Mouse (Mus musculus) heart, embryonic 15.5 days (tissue): ENCODE data around the gene Glod5. TPM values are rescaled to one million over a fixed set of nuclear protein-coding genes. Genes with fewer than 3 reads are reported as not detected.

Experiments
- ATAC-seq: fragments of 200-750 bp; cut with Nextera tagmentation; replicated peaks from 2 replicates; pipeline ENCODE4 v1.8.0; 2017; ENCODE audit warnings: low read depth, moderate TSS enrichment; ENCODE audit not compliant: insufficient number of reproducible peaks, insufficient read depth, low FRiP score
- H3K27ac ChIP-seq: fragments of 300-500 bp; sonication (generic); 2 replicates; pipeline ENCODE4 v1.5.1; 2015; ENCODE audit warnings: mild to moderate bottlenecking, inconsistent platforms
- H3K27me3 ChIP-seq: fragments of 300-500 bp; sonication (generic); 2 replicates; pipeline ENCODE4 v1.6.1; 2015; ENCODE audit warnings: inconsistent platforms
- H3K36me3 ChIP-seq: fragments of 300-500 bp; sonication (generic); 2 replicates; pipeline ENCODE4 v1.6.1; 2015; ENCODE audit warnings: mild to moderate bottlenecking, inconsistent platforms
- H3K4me1 ChIP-seq: fragments of 300-500 bp; sonication (generic); replicated peaks from 2 replicates; pipeline ENCODE4 v1.6.1; 2015; ENCODE audit warnings: inconsistent platforms
- H3K4me2 ChIP-seq: fragments of 300-500 bp; sonication (generic); 2 replicates; pipeline ENCODE4 v1.6.1; 2015; ENCODE audit warnings: inconsistent platforms, mild to moderate bottlenecking, moderate library complexity
- H3K4me3 ChIP-seq: fragments of 300-500 bp; sonication (generic); 2 replicates; pipeline ENCODE4 v1.5.1; 2015; ENCODE audit warnings: mild to moderate bottlenecking, inconsistent platforms
- H3K9ac ChIP-seq: fragments of 300-500 bp; sonication (generic); 2 replicates; pipeline ENCODE4 v1.6.1; 2015; ENCODE audit warnings: mild to moderate bottlenecking, inconsistent platforms
- H3K9me3 ChIP-seq: fragments of 300-500 bp; sonication (generic); replicated peaks from 2 replicates; pipeline ENCODE4 v1.6.1; 2016; ENCODE audit warnings: inconsistent platforms
- WGBS: fragments of 180-500 bp; shearing (Covaris S2); methylation state at CpG from one replicate; pipeline ENCODE4 v1.1.7; 2015; ENCODE audit warnings: mixed read lengths; 5-methylcytosine and 5-hydroxymethylcytosine counted together
- polyA plus RNA-seq: library from polyadenylated mRNA; unstranded; fragments of >200 nt; fragmentation: Nextera tagmentation; extraction: Ambion mirVana; gene quantifications from 2 replicates; pipeline ENCODE4 v1.2.1, GENCODE M21; 2015

The Glod5 gene
- polyA plus RNA-seq, 1 experiment from 2014 or later: 0.19 TPM

DNA sequence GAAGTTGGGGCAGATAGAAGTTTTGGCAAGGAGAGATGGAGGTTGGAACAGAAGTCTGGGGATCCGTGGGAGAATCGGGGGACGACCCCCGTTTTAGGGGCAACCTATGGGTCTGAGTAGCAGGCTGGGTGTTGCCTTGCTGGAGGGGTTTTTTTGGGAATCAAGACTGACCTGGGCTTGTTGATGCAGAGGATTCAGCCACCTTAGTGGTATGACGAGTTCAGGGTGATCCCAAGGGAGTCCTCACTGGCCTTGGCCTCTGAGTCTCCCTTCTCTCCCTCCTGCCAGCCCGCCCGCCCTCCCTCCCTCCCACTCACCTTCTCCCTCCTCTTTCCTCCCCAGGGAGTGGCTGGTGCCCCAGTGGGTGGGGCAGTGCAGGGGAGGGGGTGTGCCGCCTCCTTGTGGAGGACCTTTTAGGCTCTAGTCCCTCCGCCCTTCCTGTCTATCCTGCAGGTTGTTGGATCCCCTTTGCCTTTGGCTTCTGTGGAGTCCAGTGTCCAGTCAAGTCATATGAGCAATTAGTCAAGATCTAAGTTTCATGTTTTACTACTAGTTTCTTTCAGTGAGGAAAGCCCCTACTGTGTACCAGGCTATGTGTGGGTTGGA, 50.6 kb downstream of the Glod5 start:
- no peak overlapping the region for H3K9ac ChIP-seq
- H3K9me3 ChIP-seq: no peaks in the 10 kb centered on the region
- no peak for ATAC-seq
- H3K4me3 ChIP-seq: no peak overlapping the region
- H3K36me3 ChIP-seq: no peaks in the 10 kb centered on the region
- H3K4me2 ChIP-seq: no peak overlapping the region
- H3K27me3 ChIP-seq: no peaks in the 10 kb centered on the region
- WGBS: 61% methylated on average over 8 of the region's 9 CpGs
- no peak overlapping the region for H3K27ac ChIP-seq
- H3K4me1 ChIP-seq: no peaks in the 10 kb centered on the region

DNA sequence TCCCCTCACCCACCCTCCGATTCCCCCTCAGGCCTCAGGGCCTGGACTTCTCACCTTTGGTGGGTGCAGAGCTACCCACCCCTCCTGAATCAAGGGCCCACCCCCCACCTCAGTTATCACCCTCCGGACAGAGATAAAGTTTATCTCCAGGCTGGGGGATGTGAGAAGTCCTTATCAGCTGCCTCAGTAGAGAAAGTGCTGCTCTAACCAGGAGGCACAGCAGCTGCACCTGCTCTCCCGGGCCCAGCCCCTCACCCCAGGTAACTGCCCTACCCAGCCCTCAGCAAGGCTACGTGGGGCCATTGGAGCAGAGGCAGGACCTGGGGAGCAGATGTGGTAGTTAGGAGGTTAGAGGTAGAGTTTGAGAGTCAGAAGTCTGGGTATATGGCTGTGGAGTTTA, 52.1 kb downstream of the Glod5 start:
- Histone ChIP-seq H3K9ac (no peak overlapping the region), H3K4me3 (no peak overlapping the region), H3K27ac (no peak overlapping the region), H3K36me3 (no peaks in the 10 kb centered on the region), H3K4me2 (no peak overlapping the region), H3K27me3 (no peaks in the 10 kb centered on the region), H3K9me3 (no peaks in the 10 kb centered on the region), H3K4me1 (no peaks in the 10 kb centered on the region)
- no peak for ATAC-seq
- WGBS: 30% methylated on average over 4 of the region's 4 CpGs

DNA sequence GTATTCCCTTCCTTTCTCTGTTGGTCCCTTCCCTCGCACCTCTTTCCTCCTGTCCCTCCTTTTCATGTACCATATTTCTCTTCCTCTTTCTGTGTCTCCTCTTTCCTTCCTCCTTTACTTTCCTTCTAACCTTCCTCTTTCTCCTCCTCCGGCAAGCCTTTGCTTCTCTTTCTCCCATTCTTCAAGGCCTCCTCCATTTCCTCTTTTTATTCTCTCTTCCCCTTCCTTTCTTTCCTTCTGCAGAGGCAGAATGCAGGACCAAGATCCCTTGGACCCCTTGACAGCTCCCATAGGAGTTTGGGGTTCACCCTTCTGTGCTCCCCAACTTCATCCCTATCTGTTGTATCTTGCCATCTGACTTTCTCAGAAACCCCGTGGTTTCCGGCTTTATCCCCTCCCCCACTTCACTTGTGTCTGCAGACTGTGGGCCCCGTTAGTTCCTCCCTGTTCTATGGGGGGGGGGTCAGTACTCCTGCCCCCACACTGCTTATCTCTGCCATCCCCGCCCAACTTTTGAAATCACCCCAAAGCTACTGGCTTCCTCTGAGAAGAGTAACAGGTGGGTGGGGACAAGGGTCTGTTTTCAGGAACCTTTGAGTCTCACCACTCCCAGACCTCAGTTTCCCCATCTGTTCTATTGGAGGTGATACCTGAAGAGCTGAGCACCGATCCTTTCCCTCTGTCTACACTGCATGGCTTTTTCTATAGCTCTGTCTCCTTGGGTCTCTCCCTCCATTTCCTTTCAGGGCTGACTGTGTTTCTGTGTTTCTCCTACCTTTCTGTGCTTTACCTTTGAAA, 54.3 kb downstream of the Glod5 start:
- Histone ChIP-seq H3K4me1 (no peaks in the 10 kb centered on the region), H3K9ac (no peak overlapping the region), H3K27ac (no peak overlapping the region), H3K9me3 (no peaks in the 10 kb centered on the region), H3K27me3 (no peaks in the 10 kb centered on the region), H3K36me3 (no peaks in the 10 kb centered on the region), H3K4me2 (no peak overlapping the region), H3K4me3 (no peak overlapping the region)
- WGBS: 59% methylated on average over 7 of the region's 7 CpGs
- no peak for ATAC-seq

DNA sequence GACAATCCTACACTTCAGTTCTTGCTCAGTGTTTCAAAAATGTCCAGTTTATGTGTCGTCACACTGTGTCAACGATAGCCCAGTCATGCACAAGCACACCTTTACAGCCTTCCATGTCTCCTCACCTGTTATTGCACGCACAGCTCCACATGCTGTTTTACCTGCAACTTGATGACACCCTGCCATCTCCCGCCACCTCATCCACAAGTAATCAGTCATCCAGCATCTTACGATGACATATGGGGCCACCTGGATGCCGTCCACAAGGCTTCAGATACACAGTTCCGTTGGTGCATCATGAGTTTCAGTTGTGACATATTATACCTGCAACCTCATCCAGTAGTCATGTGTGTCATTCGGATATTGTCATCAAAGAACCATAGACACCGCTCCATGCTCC, 59.4 kb downstream of the Glod5 start:
- Histone ChIP-seq H3K4me1 (no peaks in the 10 kb centered on the region), H3K4me3 (no peak overlapping the region), H3K36me3 (no peaks in the 10 kb centered on the region), H3K9ac (no peak overlapping the region), H3K4me2 (no peak overlapping the region), H3K27me3 (no peaks in the 10 kb centered on the region), H3K27ac (no peak overlapping the region), H3K9me3 (no peaks in the 10 kb centered on the region)
- no peak for ATAC-seq
- 87% methylated on average over 9 of the region's 9 CpGs for WGBS

Other genes with a start within 250 kb of the Glod5 start
- 25.9 and 31.1 TPM in 2 replicates for gene Gripap1, start 228.7 kb downstream of the Glod5 start, polyA plus RNA-seq
- 0.69 and 1.0 TPM in 2 replicates for gene Kcnd1, start 196.2 kb downstream of the Glod5 start, polyA plus RNA-seq
- 24.7 and 31.7 TPM in 2 replicates for gene Otud5, start 177.1 kb downstream of the Glod5 start, polyA plus RNA-seq
- 4.5 and 6.3 TPM in 2 replicates for gene Pim2, start 140.2 kb downstream of the Glod5 start, polyA plus RNA-seq
- 22.3 and 32.0 TPM in 2 replicates for gene Slc35a2, start 134.5 kb downstream of the Glod5 start, polyA plus RNA-seq
- gene Pqbp1, start 119.2 kb downstream of the Glod5 start, polyA plus RNA-seq: 72.8 and 77.9 TPM in 2 replicates
- gene Timm17b, start 119.1 kb downstream of the Glod5 start, polyA plus RNA-seq: 102 and 124 TPM in 2 replicates
- gene Gm10491, start 110.7 kb downstream of the Glod5 start, polyA plus RNA-seq: not detected in 2 replicates
- gene Gm10490, start 109.0 kb downstream of the Glod5 start, polyA plus RNA-seq: not detected in 2 replicates
- gene Pcsk1n, start 98.7 kb downstream of the Glod5 start, polyA plus RNA-seq: 0.39 and 3.3 TPM in 2 replicates
- gene Eras, start 89.9 kb downstream of the Glod5 start, polyA plus RNA-seq: not detected in 2 replicates
- 21.4 and 28.6 TPM in 2 replicates for gene Hdac6, start 70.6 kb downstream of the Glod5 start, polyA plus RNA-seq
- gene Gata1, start 40.4 kb downstream of the Glod5 start, polyA plus RNA-seq: 0.57 and 2.4 TPM in 2 replicates
- gene Suv39h1, start 56.3 kb upstream of the Glod5 start, polyA plus RNA-seq: 25.0 and 32.1 TPM in 2 replicates
- gene Was, start 72.0 kb upstream of the Glod5 start, polyA plus RNA-seq: 0.39 and 1.1 TPM in 2 replicates
- gene Wdr13, start 114.4 kb upstream of the Glod5 start, polyA plus RNA-seq: 22.3 and 25.2 TPM in 2 replicates
- 288 and 296 TPM in 2 replicates for gene Rbm3, start 127.4 kb upstream of the Glod5 start, polyA plus RNA-seq
- gene Tbc1d25, start 157.7 kb upstream of the Glod5 start, polyA plus RNA-seq: 10.1 and 12.2 TPM in 2 replicates
- 27.9 and 30.8 TPM in 2 replicates for gene Ebp, start 175.0 kb upstream of the Glod5 start, polyA plus RNA-seq
- gene Porcn, start 188.0 kb upstream of the Glod5 start, polyA plus RNA-seq: 2.6 and 4.7 TPM in 2 replicates
- gene Ftsj1, start 233.9 kb upstream of the Glod5 start, polyA plus RNA-seq: 20.8 and 29.6 TPM in 2 replicates